Mouse (Mus musculus): ENCODE results near the gene Rora.

Rora gene

GRCm38 (mm10) chr9:68956210-68956874 is 302.8 kb downstream of the Rora start:
- peak; percentile 2 for DNase-seq (ENCODE audit: low read depth, low spot score)

DNA sequence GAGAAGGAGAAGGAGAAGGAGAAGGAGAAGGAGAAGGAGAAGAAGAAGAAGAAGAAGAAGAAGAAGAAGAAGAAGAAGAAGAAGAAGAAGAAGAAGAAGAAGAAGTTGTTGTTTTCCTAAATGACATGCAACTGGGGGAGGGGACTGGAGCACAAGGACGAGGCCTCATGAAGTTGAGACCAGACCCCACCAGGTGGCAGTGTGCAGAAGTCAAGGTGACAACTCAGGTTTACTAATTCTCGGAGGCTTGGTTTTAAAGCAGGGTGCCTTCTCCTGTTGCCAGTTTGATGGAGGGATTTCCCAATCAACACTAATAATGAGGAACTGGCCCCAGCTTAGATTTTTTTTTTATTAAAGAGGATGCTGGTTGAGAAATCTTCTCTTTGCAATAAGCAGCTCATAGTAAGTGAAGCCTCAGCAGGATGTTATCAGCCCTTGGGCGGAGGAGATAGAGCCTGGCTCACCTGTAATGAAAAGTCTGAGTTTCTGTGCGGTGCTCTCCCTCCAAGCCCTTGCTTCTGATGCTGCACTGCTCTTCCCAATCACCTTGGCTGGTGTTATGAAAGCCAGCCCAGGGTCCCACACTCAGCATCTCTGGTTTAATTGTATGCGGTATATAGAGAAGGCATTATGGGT is 303.5 kb downstream of the Rora start:
- DNase-seq (ENCODE audit: low read depth, low spot score): peak; percentile 60

GRCm38 (mm10) chr9:68957793-68958192 is 304.2 kb downstream of the Rora start:
- DNase-seq (ENCODE audit: low read depth, low spot score): no peak

DNA sequence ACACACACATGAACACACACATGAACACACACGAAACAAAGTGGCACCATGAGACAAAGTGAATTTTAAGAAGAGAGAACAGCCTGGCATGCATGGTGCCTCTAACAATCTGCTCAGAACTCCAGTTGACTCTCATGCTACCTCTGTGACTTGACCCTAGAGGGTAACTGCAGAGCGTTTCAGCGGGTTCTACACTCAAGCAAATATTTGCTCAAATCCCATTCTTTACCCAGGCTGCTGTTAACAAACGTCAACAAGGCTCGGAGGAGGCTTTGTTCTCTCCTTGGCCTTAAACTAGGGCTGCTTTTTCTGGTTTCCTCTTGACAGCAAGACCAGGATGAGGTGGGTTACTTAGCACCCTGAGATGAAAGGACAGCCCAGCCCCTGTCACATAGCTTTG is 305.3 kb downstream of the Rora start:
- DNase-seq (ENCODE audit: low read depth, low spot score): no peak

DNA sequence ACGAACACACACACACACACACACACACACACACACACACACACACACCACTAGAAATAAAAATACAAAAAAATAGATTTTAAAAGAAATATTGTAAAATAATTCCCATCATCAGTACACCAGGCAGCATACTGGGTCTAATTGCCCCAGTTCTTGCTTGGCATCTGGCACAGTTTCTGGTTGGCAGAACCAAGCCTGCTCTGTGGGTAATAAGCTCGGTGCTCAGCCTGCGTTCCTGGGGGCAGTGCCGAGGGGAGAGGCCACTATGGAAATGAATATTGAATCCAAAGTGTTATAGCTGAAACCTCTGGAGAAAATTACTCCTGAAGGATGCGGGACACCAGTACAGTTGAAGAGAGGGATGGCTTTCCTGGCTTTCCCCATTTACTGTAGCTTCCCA is 310.3 kb downstream of the Rora start:
- DNase-seq (ENCODE audit: low read depth, low spot score): no peak

DNA sequence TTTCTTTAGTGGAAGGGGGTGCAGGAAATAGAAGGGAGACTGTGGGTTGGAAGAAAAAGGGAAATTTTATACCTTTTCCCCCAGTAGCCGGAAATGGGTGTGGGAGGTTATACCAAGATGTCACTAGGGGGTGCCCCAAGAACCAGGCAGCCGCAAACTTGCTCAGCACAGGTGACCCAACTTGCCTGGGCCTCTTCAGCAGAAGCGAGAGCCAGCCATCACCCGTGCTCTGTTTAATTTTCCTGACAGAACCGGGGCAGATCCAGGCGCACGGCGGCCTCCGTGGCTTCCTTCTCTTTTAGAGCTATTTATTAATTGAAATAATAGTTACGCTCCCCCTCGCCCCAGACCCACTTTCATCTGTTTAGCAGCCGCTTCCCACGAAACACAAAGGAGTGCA is 313.0 kb downstream of the Rora start:
- DNase-seq (ENCODE audit: low read depth, low spot score): peak; percentile 31

GRCm38 (mm10) chr9:68970074-68970473 is 316.5 kb downstream of the Rora start:
- no peak for DNase-seq (ENCODE audit: low read depth, low spot score)

- DNase-seq (ENCODE audit: low read depth, low spot score): no peak
These were observed 318.7 kb downstream of the Rora start for GRCm38 (mm10) chr9:68972277-68972676.

DNA sequence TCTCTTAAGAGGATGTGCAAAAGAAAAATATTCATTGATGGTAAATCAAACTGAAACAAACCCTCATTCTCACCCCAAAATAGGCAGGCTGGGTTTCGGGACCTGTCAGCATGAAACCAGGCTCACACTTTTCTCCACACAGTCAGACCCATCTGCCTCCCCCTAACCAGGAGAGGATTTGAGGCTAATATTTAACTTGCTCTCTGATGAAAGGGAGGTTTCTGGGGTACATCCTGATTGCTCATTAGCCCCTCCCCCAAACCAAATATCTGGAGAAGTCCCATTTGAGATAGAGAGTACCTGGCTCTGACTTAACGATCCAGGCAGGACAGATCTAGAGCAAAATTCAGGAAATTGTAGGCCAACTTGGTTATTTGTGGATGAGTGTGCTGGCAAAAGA is 320.9 kb downstream of the Rora start:
- no peak for DNase-seq (ENCODE audit: low read depth, low spot score)

DNA sequence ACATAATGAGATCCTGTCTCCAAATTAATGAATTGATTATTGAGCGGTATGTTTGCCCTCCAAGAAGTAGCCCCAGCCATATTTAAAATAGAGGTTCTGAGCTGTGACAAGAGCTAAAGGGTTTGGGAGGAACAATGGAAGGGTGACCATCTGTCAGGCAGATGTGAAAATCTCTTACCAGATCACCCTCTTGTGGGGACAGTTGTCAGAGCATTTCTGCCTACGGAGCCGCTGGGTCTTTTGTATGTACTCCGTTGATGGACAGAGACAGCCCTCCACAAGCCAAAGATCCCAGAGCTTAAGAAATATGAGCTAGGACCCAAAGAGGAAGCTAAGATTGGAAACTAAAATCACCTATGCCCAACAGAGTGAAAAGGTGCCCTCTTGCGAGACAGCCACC is 322.6 kb downstream of the Rora start:
- DNase-seq (ENCODE audit: low read depth, low spot score): no peak

DNA sequence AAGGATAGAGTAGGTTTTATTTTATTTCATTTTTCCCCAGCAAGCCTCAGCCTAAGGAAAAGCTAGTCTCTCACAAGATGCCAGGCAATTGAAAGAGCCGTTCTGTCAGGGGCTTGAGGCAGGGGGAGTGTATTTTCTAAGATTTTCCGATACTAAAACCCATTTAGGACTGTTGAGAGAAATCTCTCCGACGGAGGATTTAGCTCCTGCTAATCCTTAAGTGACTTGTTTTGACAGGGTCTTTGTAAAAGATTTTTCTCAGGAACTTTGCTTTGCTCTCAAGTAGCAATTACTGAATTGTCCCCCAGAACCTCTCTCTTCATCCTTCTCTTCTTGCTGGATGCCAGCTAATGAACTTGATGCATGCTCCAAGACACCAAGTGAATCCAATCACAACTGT is 323.3 kb downstream of the Rora start:
- no peak for DNase-seq (ENCODE audit: low read depth, low spot score)

DNA sequence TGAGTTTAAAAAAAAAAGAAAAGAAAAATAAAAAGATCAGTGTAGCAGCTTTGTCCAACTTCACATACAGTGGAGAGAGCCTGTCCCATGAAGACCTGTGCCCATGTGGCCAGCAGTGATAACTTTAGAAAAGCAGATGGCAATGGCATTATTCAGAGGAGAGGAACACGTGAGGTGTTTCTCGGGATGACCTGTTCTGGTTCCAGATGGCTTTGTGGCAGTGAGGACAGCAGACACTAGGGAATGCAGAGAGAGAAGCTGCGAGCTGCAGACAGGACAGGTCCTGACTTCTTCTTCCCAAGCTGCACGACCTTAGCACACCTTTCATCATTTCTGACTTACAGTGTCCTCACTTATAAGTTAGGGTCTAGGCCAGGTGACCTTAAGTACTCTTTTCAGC is 325.1 kb downstream of the Rora start:
- DNase-seq (ENCODE audit: low read depth, low spot score): no peak

DNA sequence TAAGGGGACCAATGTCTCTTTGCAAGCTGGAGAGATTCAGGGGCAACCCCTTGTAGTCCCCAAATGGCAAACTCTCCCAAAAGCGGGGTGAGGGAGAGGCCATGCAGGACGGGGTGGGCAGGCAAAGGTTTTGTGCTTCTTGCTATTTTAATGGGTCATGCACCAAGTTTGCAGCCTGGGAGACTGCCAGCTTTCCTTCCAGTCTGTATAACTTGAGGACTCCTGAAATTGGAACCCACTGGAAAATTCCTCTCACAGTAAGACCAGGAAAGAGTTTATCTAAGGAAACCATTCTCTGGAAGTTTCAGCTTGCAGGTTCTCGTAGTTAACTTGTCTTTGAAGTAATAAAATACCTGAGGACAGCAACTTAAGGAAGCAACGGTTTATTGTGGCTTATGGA is 326.5 kb downstream of the Rora start:
- DNase-seq (ENCODE audit: low read depth, low spot score): no peak

DNA sequence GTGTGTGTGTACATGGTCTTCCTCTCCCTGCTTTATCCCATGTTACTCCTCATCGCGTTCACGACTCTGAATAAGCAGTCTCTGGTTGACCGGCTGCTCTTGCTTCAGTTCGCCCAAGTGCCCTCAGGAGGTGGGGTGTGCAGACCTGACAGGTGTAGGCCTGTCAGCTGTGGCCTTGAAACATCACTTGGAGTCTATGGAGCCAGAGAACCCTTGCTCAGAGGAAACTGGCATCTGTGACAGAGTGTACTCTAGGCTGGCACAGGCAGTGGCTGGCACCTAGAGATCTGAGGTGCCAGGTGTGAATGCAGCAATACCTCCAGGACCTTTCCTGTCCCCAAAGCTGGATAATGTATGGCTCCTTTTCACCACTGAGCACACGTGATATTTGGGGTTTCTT is 331.5 kb downstream of the Rora start:
- DNase-seq (ENCODE audit: low read depth, low spot score): no peak

- DNase-seq (ENCODE audit: low read depth, low spot score): peak; percentile 6
These were observed 332.2 kb downstream of the Rora start for GRCm38 (mm10) chr9:68985796-68986195.

- DNase-seq (ENCODE audit: low read depth, low spot score): no peak
These were observed 333.9 kb downstream of the Rora start for GRCm38 (mm10) chr9:68987290-68988042.

GRCm38 (mm10) chr9:68988162-68988911 is 334.8 kb downstream of the Rora start:
- DNase-seq (ENCODE audit: low read depth, low spot score): no peak

GRCm38 (mm10) chr9:68989885-68990449 is 336.4 kb downstream of the Rora start:
- no peak for DNase-seq (ENCODE audit: low read depth, low spot score)

DNA sequence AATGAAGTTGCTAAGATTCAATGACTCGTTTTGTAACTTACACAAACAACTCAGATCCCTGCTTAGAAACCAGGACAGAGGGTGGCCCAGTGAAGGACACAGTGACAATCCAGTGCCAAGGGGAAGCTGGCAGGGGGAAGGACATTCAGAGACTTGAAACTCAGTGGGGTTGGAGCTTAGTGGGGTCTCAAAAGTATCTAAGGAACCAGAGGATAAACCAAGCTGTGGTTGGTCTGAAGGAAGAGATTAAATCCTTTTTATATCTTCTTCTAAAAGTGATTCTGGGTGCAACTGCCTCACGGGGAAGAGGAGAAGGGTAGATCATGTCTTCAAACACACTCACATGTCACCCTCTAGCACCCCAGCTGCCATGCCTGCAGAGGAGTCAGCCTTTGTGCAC is 340.3 kb downstream of the Rora start:
- no peak for DNase-seq (ENCODE audit: low read depth, low spot score)

- DNase-seq (ENCODE audit: low read depth, low spot score): no peak
These were observed 345.4 kb downstream of the Rora start for GRCm38 (mm10) chr9:68998961-68999360.

GRCm38 (mm10) chr9:69004514-69004913 is 350.9 kb downstream of the Rora start:
- no peak for DNase-seq (ENCODE audit: low read depth, low spot score)

DNA sequence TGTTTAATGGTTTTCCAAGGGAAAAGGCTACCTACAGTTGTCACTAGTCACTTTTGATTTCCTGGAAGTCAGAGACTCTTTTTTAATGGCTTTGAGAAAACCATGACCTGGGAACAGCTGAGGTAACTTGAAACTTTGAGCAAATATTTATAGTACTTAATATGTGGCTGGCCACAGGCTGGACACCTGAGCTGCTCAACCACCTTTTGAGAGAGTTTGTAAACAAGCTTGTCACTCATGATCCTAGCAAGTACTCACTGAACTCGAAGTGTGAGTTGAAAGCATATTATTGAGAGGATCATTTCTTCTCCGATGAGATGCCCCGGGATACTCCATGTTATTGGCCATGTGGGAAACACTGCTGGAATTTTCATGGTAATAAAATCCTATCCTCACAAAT is 353.1 kb downstream of the Rora start:
- no peak for DNase-seq (ENCODE audit: low read depth, low spot score)

All from ES-CJ7 (cell line).